Mouse (Mus musculus): ENCODE data around the gene Elmo3. TPM values are rescaled to one million over a fixed set of nuclear protein-coding genes. Genes with fewer than 3 reads are reported as not detected.

Elmo3 gene
- polyA plus RNA-seq, 1 experiment from 2014 or later, result 15.5 TPM

DNA sequence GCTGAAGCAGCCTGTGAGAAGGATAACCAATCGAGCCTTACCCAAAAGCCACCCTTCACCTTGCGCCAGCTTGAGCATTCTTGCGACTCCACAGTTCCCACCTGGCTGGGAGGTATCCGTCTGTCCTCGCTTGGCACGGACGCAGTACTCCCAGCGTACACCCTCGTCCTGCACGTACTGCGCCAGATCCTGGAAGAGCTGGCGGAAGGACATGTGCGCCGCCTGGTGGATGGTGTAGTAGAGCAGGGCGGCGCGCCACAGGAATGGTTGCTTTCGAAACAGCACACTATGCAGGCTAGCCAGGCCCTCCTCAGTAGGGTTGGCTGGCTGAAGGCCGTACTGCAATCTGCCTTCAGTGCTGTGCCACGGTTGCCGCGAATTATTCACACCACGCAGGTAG lies 22.3 kb upstream of the Elmo3 start:
- peak; percentile 78 for TF ChIP-seq CTCF (IDR thresholded peaks at IDR 0.05; ENCODE audit: low read depth)
- 45% methylated on average over 23 of the region's 23 CpGs for WGBS
- H3K27me3 ChIP-seq (ENCODE audit: insufficient read depth, low read length), result peaks cover 7% of the 10 kb centered on the region
- no peak for DNase-seq (ENCODE audit: low spot score)
- no peak overlapping the region for H3K9ac ChIP-seq (ENCODE audit: low read depth, low read length)
- no peak overlapping the region for H3K27ac ChIP-seq
- H3K36me3 ChIP-seq (ENCODE audit: insufficient read depth, low read length), result no peaks in the 10 kb centered on the region; the same call in 1 of the 2 replicates
- no peak overlapping the region for H3K4me3 ChIP-seq (replicated peaks; ENCODE audit: low read depth, low read length)
- 0 out of 2 replicates have a peak, but pooled peaks cover 2% of the 10 kb centered on the region for H3K4me1 ChIP-seq (replicated peaks; ENCODE audit: insufficient read depth, low read length)
- no peaks in the 10 kb centered on the region for H3K9me3 ChIP-seq (replicated peaks; ENCODE audit: low read length)
- peak; percentile 37; the same call in 1 of the 2 replicates for ATAC-seq (replicated peaks; ENCODE audit: low FRiP score, low read depth)
- H3K4me2 ChIP-seq (ENCODE audit: low read length), result no peak overlapping the region

DNA sequence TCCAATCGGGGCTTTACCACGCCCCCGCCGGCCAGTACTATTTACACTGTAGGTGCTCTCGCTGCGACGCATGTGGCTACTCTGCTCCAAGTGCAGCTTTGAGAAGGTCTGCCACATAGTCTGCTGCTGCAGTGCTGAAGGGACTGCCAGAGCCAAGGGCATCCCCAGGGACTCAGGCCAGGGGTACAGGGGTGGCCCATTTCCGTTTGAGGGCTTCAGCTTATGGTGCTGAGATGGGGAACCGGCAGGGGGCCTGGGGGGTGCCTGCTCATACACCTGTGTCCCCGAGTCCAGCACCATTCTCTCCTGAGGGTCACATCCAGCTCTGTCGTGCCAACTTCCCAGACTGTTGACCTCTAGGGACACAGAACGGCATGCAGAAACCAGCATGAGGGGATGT lies 19.9 kb upstream of the Elmo3 start:
- 62% methylated on average over 12 of the region's 12 CpGs for WGBS
- Histone ChIP-seq H3K27me3 (ENCODE audit: insufficient read depth, low read length) (peaks cover 4% of the 10 kb centered on the region; the same call in 1 of the 2 replicates), H3K9ac (ENCODE audit: low read depth, low read length) (no peak overlapping the region), H3K4me1 (replicated peaks; ENCODE audit: insufficient read depth, low read length) (peaks cover 17% of the 10 kb centered on the region), H3K4me3 (replicated peaks; ENCODE audit: low read depth, low read length) (no peak overlapping the region), H3K4me2 (ENCODE audit: low read length) (no peak overlapping the region), H3K9me3 (replicated peaks; ENCODE audit: low read length) (no peaks in the 10 kb centered on the region), H3K27ac (no peak overlapping the region), H3K36me3 (ENCODE audit: insufficient read depth, low read length) (no peaks in the 10 kb centered on the region; the same call in 1 of the 2 replicates)
- no peak for TF ChIP-seq CTCF (IDR thresholded peaks at IDR 0.05; ENCODE audit: low read depth)
- no peak for ATAC-seq (replicated peaks; ENCODE audit: low FRiP score, low read depth)
- no peak for DNase-seq (ENCODE audit: low spot score)

DNA sequence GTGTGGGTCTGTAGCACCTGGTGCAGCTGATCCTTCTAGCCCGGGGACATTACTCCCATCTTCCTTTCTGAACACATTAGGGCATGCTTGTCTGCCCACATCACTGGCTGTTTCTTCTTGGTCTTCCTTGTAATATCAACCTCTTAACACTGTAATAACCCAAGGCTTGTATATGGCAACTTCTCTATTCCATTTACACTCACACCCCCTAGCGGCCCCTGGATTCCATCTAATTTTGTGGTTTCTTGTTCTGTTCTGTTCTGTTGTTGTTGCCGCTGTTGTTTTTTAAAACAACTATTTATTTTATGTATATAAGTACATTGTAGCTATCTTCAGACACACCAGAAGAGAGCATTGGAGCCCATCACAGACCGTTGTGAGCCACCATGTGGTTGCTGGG lies 18.5 kb upstream of the Elmo3 start:
- H3K9ac ChIP-seq (ENCODE audit: low read depth, low read length), result no peak overlapping the region
- no peak for ATAC-seq (replicated peaks; ENCODE audit: low FRiP score, low read depth)

DNA sequence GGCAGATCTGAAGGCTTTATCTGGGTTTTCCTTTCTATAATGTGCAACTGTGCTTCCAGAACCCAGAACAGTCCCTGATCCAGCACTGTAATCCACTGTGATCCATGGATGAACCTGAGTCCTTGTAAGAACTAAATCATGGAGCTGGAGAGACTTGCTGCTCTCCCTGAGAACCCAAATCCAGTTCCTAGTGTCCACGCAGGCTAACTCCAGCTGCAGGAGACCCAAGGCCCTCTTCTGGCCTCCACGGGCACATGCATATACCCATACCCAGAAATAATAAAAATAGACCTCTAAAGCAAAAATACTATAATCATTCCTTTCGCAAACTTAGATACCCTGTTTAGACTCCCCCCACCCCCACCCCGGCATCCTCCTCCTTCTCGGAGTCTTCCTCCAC lies 17.2 kb upstream of the Elmo3 start:
- ATAC-seq (replicated peaks; ENCODE audit: low FRiP score, low read depth) (no peak), DNase-seq (ENCODE audit: low spot score) (no peak)
- no peak overlapping the region for H3K27ac ChIP-seq
- H3K36me3 ChIP-seq (ENCODE audit: insufficient read depth, low read length), result no peaks in the 10 kb centered on the region
- H3K27me3 ChIP-seq (ENCODE audit: insufficient read depth, low read length), result peaks cover 4% of the 10 kb centered on the region; the same call in 1 of the 2 replicates
- H3K4me3 ChIP-seq (replicated peaks; ENCODE audit: low read depth, low read length), result no peak overlapping the region
- WGBS, result 86% methylated on average over 5 of the region's 5 CpGs
- no peak overlapping the region for H3K4me2 ChIP-seq (ENCODE audit: low read length)
- no peak overlapping the region for H3K9ac ChIP-seq (ENCODE audit: low read depth, low read length)
- peaks cover 18% of the 10 kb centered on the region for H3K4me1 ChIP-seq (replicated peaks; ENCODE audit: insufficient read depth, low read length)
- TF ChIP-seq CTCF (IDR thresholded peaks at IDR 0.05; ENCODE audit: low read depth), result 0 out of 2 replicates have a peak, but pooled peaks have one; percentile 6
- H3K9me3 ChIP-seq (replicated peaks; ENCODE audit: low read length), result no peaks in the 10 kb centered on the region

More for the DNA sequence above, 18.5 kb upstream of the Elmo3 start:
- H3K4me1 ChIP-seq (replicated peaks; ENCODE audit: insufficient read depth, low read length), result peaks cover 18% of the 10 kb centered on the region
- no peak overlapping the region for H3K27ac ChIP-seq
- no peak overlapping the region for H3K4me3 ChIP-seq (replicated peaks; ENCODE audit: low read depth, low read length)
- H3K9me3 ChIP-seq (replicated peaks; ENCODE audit: low read length), result no peaks in the 10 kb centered on the region
- TF ChIP-seq CTCF (IDR thresholded peaks at IDR 0.05; ENCODE audit: low read depth), result no peak
- no peak overlapping the region for H3K4me2 ChIP-seq (ENCODE audit: low read length)
- H3K27me3 ChIP-seq (ENCODE audit: insufficient read depth, low read length), result peaks cover 4% of the 10 kb centered on the region; the same call in 1 of the 2 replicates
- no peak for DNase-seq (ENCODE audit: low spot score)
- 86% methylated on average over 4 of the region's 4 CpGs for WGBS
- H3K36me3 ChIP-seq (ENCODE audit: insufficient read depth, low read length), result no peaks in the 10 kb centered on the region

DNA sequence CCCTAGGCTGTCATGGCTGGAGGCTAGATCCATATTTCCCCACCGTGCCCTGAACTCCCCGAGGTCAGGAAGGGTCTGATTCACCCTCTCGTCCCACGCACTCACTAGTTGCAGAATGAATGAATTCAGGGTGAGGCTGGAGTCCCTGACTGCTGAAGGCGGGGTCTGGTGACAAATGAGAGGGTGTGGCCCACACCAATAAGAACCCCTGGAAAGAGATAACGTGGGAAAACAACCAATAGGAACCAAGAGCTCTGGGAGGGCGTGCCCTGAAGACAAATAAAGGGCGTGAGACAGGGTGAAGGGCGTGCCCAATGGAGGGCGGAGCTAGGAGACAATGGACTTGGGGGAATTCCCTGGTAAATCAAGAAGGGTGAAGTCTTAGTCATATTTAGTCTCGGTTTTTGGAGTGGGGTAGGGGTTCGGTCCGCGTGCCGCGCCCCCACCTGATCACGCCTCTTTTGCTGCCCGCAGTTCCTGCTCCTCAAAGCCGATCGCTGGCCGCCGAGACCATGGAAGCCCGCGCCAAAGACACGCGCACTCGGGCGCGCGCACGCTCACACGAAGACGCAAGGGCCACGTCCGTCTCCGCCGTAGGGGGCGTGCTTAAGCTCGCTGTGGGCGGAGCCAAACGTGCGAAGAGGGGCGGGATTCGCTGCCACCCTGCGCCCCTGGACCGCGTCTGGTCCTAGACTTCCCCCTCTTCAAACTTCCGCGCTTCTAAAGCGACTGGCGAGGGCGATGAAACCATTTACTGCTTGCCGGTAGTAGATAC lies 16.3 kb upstream of the Elmo3 start:
- Histone ChIP-seq H3K9ac (ENCODE audit: low read depth, low read length) (peak overlapping the region; percentile 46; the same call in 1 of the 2 replicates), H3K27ac (peak overlapping the region; percentile 71), H3K9me3 (replicated peaks; ENCODE audit: low read length) (no peaks in the 10 kb centered on the region), H3K27me3 (ENCODE audit: insufficient read depth, low read length) (peaks cover 4% of the 10 kb centered on the region; the same call in 1 of the 2 replicates), H3K4me2 (ENCODE audit: low read length) (peak overlapping the region; percentile 81), H3K4me1 (replicated peaks; ENCODE audit: insufficient read depth, low read length) (peaks cover 18% of the 10 kb centered on the region), H3K36me3 (ENCODE audit: insufficient read depth, low read length) (no peaks in the 10 kb centered on the region), H3K4me3 (replicated peaks; ENCODE audit: low read depth, low read length) (peak overlapping the region; percentile 49)
- ATAC-seq (replicated peaks; ENCODE audit: low FRiP score, low read depth) (peak; percentile 90), DNase-seq (ENCODE audit: low spot score) (peak; percentile 98)
- peak; percentile 51 for TF ChIP-seq CTCF (IDR thresholded peaks at IDR 0.05; ENCODE audit: low read depth)
- under 1% methylated on average over 53 of the region's 53 CpGs for WGBS

DNA sequence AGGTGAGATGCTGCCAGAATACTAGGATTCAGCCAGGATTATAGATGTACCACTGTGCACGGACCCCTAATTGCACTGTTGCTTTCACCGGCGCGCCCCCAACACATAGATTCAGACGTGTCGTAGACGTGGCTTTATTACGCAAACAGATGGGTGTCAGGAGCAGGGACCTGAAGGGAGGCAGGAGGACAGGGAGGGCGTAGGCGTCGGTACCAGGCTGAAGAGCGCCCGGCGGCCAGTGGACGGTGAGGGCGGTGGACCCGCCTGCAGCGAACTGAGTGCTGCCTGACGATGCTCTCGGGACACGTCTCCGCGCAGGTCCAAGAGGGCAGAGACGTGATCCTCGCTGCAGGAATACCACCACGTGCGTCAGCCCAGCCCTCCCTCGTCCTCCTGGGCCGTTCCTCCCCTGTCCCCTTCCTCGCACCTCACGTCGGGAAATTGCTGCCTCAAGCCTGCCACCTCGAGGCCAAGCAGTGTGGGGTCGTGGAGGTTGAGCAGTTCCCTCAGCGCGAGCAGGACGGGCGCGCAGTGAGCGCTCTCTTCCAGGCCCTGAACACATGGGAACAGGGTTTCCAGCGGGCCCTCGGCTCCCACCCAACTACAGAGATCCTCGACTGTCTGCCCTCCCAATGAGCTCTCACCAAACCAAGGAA lies 15.5 kb upstream of the Elmo3 start, which contains the start of gene 4931428F04Rik:
Gene 4931428F04Rik (minus strand): TSS at position 60 of the 656 bp plus-strand sequence.
- H3K36me3 ChIP-seq (ENCODE audit: insufficient read depth, low read length), result no peaks in the 10 kb centered on the region
- H3K4me3 ChIP-seq (replicated peaks; ENCODE audit: low read depth, low read length), result peak within 1 kb of the TSS; percentile 49
- H3K9ac ChIP-seq (ENCODE audit: low read depth, low read length), result peak within 1 kb of the TSS; percentile 46; the same call in 1 of the 2 replicates
- peak within 1 kb of the TSS; percentile 71 for H3K27ac ChIP-seq
- 4% methylated on average over 43 of the region's 43 CpGs for WGBS
- peaks cover 18% of the 10 kb centered on the region for H3K4me1 ChIP-seq (replicated peaks; ENCODE audit: insufficient read depth, low read length)
- DNase-seq (ENCODE audit: low spot score) (peak; percentile 58), ATAC-seq (replicated peaks; ENCODE audit: low FRiP score, low read depth) (peak; percentile 53)
- H3K4me2 ChIP-seq (ENCODE audit: low read length), result peak within 1 kb of the TSS; percentile 81
- peaks cover 4% of the 10 kb centered on the region; the same call in 1 of the 2 replicates for H3K27me3 ChIP-seq (ENCODE audit: insufficient read depth, low read length)
- no peaks in the 10 kb centered on the region for H3K9me3 ChIP-seq (replicated peaks; ENCODE audit: low read length)
- peak; percentile 69 for TF ChIP-seq CTCF (IDR thresholded peaks at IDR 0.05; ENCODE audit: low read depth)

Measured in kidney, postnatal 0 days (tissue).